23 mouse cellular contexts compared by ENCODE assay signal in genomic region chr1:69770209-69770608, GRCm38 (mm10). TPM values are rescaled to one million over a fixed set of nuclear protein-coding genes. Genes with fewer than 3 reads are reported as not detected.
"Had no signal": no experiment of that assay in that cellular context is flagged by ENCODE, and none has a peak within 500 bp of the region (broad histone marks: within the 10 kb centered on the region; RNA-seq: fewer than 3 reads in every experiment).

No protein-coding gene starts in this region.

- H3K27me3 ChIP-seq: limb, embryonic 13.5 days; liver, embryonic 12.5 days; liver, embryonic 15.5 days; megakaryocyte, embryonic 14.5 days; neural tube, embryonic 12.5 days; neural tube, embryonic 15.5 days; stomach, embryonic 15.5 days had no signal

- H3K4me1 ChIP-seq: liver, embryonic 12.5 days; liver, embryonic 15.5 days; megakaryocyte, embryonic 14.5 days; neural tube, embryonic 12.5 days; stomach, embryonic 15.5 days had no signal

- H3K9ac ChIP-seq: limb, embryonic 13.5 days; liver, embryonic 12.5 days; liver, embryonic 15.5 days; neural tube, embryonic 12.5 days; neural tube, embryonic 15.5 days; stomach, embryonic 15.5 days had no signal

- H3K9me3 ChIP-seq: limb, embryonic 10.5 days; limb, embryonic 13.5 days; liver, embryonic 12.5 days; liver, embryonic 15.5 days; megakaryocyte, embryonic 14.5 days; midbrain, embryonic 10.5 days; neural tube, embryonic 12.5 days; neural tube, embryonic 15.5 days; stomach, embryonic 15.5 days had no signal

- H3K4me3 ChIP-seq: limb, embryonic 10.5 days; limb, embryonic 13.5 days; liver, embryonic 12.5 days; liver, embryonic 15.5 days; megakaryocyte, embryonic 14.5 days; midbrain, embryonic 10.5 days; neural tube, embryonic 12.5 days; neural tube, embryonic 15.5 days; stomach, embryonic 15.5 days had no signal

- DNase-seq: kidney, adult 18-20 months; kidney, adult 9 months; kidney, postnatal 14 days; kidney, postnatal 4 days; layer of hippocampus, adult 9-11 months; liver; lung, adult 18-20 months; lung, postnatal 14 days; lung, postnatal 4 days; midbrain, embryonic 14.5 days; right cerebral cortex, adult 18-20 months; right cerebral cortex, postnatal 14 days; spleen, adult 18-20 months; thymus, postnatal 36 days had no signal

- H3K4me2 ChIP-seq: limb, embryonic 13.5 days; liver, embryonic 12.5 days; liver, embryonic 15.5 days; neural tube, embryonic 12.5 days; neural tube, embryonic 15.5 days; stomach, embryonic 15.5 days had no signal

- H3K27ac ChIP-seq: limb, embryonic 10.5 days; limb, embryonic 13.5 days; liver, embryonic 12.5 days; liver, embryonic 15.5 days; midbrain, embryonic 10.5 days; neural tube, embryonic 12.5 days; neural tube, embryonic 15.5 days; stomach, embryonic 15.5 days had no signal

- ATAC-seq: liver, embryonic 12.5 days had no signal

- H3K36me3 ChIP-seq: limb, embryonic 10.5 days; limb, embryonic 13.5 days; liver, embryonic 12.5 days; liver, embryonic 15.5 days; midbrain, embryonic 10.5 days; neural tube, embryonic 12.5 days; neural tube, embryonic 15.5 days; stomach, embryonic 15.5 days had no signal

RNA-seq across cellular contexts. Expression of gene Spag16, which starts 56.6 kb away (rescaled TPM):
- polyA plus RNA-seq: liver, embryonic 15.5 days had no signal
